Mouse (Mus musculus): ENCODE measurements around the gene Rbm25.
"Not testable (repeated sequence)": the region's sequence is repeated elsewhere in the genome, so short reads cannot be mapped to it uniquely, and the experiment has no call there.

Gene Rbm25

DNA sequence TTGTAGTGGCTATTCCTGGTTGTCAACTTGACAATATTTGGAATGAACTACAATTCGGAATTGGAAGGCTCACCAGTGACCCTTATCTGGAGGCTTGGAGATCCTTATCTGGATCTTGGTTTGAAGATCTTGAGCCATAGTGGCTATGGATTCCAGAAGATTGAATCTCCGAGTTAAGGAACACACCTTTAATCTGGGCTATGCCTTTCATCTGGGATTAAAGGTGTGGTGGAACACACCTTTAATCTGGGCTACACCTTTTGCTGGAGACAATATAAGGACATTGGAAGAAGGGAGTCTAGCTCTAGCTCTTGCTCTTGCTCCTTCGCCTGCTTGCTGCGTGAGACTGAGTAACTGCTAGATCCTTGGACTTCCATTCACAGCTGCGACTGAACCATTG is at the start of gene Rbm25:
Gene Rbm25, plus strand, starts transcription at position 301 of the 400 bp plus-strand sequence.
- DNase-seq (ENCODE audit: low read depth) = not testable (repeated sequence)

DNA sequence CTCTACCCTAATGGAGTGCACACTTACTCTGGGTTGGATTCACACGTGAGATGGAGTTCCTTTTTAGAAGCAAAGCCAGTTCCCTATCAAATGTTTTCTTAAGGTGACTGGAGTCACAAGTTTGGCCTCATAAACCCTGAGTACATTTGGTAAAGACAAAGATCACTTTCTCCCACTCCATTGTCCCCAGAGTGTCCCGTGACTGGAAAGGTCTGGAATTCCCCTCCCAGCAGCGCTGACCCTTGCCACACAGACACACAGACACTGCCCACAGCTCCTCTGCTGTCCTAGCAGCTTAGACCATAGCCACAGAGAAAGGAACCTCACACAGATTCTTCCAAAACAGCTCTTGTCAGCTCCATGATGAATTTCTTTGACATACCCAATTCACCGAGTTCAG is 48.9 kb upstream of the Rbm25 start:
- no peak for DNase-seq (ENCODE audit: low read depth)

GRCm38 (mm10) chr12:83582747-83583146 is 48.3 kb upstream of the Rbm25 start:
- no peak for DNase-seq (ENCODE audit: low read depth)

- no peak for DNase-seq (ENCODE audit: low read depth)
Measured at GRCm38 (mm10) chr12:83586628-83587027, 44.4 kb upstream of the Rbm25 start.

DNA sequence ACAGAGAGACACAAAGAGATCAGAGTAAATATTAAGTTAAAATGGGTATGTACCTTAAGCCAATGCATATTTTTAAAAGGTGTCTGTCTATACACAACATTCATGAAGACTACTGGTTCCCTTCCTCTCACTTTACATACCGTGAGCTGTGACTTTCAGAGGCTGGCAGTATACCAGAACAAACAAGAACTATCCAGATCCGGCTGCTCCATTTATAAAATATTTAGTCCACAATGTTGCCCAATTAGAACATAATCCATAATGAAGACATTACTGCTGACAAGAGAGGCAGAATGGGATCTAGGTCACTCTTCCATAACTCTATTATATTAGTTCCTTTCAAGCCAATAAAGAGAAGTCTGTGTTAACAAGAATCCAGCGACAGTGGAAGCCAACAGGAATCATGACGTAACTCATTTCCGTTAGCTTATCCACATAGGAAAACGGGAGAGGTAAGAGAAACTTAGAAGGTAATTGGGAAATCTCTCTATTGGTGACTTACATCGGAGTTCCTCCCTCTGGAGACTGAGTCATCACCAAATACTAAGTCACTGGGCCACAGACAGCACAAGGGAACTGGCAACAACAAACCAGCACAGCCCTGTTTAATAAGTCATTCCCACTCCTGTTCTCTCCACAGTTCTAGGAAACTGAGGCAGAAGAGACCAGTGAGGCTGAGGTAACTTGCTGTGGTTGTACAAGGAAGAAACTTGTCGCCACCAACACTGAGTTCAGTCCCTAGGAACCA is 39.1 kb upstream of the Rbm25 start:
- no peak for DNase-seq (ENCODE audit: low read depth)

DNA sequence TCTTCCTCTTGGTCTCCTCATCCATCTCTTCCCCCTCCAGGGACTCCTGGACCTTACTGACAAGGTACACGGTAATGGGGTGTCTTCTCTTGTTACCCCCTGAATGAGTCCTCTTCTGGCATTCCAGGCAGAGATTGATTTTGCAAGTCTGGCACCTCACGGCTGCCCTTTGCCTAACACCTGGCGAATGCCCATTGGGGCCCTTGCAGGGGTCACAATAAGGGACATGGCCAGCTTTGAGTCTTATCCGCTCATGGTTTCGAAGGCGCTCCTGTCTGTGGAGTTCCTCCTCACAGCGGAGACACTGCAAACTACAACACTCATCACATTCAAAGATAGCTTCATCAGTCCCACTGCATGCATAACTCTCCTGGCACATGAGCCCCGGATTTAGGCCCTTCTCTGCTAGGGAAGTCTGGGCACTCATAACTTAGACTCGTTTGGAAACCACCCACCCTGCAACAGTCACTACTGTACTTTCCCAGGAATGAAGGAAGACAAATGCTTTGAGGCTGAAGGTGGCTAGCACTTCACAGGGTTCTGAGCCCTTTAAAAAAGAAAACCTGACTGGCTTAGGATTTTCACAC is 36.5 kb upstream of the Rbm25 start:
- no peak for DNase-seq (ENCODE audit: low read depth)

- DNase-seq (ENCODE audit: low read depth) = no peak
Measured at GRCm38 (mm10) chr12:83596191-83596954, 34.7 kb upstream of the Rbm25 start.

DNA sequence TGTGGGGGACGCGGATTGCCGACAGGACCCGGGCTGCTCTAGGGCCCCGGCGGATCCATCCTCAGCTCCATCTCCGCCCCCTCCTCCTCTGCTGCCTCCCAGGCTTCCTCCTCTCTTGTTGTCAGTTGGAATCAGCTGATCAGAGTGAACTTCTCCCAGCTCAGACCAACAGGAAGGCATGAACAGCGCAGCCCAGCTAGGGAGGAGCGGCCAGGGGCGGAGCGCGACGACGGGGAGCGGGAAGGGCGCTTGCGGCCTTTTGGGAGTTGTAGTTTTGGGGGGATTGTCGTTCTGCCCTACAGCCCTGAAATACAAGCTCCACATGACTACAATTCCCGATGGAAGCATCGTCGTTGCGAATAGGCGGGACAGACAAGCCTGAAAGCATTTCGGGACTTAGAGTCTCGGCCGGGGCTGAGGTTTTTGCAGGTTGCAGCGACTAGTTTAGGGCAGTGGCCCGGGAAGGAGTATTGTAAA is 34.0 kb upstream of the Rbm25 start, which contains the start of gene Zfyve1:
Gene Zfyve1, minus strand, starts transcription at position 198 of the 477 bp plus-strand sequence.
- peak; percentile 92 for DNase-seq (ENCODE audit: low read depth)

- no peak for DNase-seq (ENCODE audit: low read depth)
Measured at GRCm38 (mm10) chr12:83597881-83598280, 33.2 kb upstream of the Rbm25 start.

DNA sequence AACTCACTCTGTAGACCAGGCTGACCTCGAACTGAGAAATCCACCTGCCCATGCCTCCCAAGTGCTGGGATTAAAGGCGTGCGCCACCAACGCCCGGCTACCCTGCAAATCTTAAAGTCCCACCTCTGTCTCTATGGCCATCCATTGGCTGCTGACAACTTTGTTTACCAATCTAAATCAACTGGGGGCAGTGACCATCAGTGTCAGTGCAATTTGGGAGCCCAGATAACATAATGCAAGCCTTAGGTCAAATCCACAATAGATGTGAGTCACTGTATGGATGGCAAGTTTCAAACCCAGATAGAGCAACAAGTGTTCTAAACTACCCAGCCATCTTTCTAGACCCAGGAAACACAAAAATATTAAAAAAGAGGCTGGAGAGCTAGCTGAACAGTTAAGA is 28.8 kb upstream of the Rbm25 start:
- DNase-seq (ENCODE audit: low read depth) = no peak

DNA sequence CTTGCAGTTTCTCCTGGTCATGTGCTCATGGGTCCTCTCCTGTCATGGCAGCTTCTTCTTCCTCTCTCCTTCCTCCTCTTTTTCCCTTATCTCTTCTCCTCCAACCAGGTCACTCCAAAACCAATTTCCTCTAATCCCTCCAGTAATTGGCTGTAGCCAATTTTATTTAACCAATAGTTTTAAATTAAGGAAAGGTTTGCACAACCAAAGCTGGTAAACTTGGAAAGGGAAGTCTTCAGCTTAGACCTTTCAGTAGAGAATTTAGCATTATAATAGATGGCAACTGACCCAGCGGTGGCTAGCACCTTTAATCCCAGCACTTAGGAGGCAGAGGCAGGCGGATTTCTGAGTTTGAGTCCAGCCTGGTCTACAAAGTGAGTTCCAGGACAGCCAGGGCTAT is 24.6 kb upstream of the Rbm25 start:
- not testable (repeated sequence) for DNase-seq (ENCODE audit: low read depth)

DNA sequence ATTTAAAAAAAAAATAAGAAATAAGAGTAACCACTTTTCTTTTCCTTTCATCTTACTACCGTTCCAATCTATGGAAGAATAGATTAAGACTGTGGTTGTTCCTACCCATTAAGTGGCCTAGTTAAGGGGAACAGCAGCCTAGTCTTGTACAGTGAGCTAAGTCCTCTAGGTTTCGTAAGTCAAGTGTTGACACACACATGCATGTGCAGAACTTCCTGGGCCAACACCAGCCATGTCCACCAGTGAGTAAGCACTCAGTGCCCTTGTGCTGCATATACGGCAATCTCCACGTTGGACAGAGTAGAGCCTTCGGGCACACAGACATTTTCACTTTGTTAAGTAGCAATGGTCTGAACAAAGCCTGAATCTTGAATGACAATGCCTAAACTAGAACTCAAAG is 13.8 kb upstream of the Rbm25 start:
- DNase-seq (ENCODE audit: low read depth) = no peak

DNA sequence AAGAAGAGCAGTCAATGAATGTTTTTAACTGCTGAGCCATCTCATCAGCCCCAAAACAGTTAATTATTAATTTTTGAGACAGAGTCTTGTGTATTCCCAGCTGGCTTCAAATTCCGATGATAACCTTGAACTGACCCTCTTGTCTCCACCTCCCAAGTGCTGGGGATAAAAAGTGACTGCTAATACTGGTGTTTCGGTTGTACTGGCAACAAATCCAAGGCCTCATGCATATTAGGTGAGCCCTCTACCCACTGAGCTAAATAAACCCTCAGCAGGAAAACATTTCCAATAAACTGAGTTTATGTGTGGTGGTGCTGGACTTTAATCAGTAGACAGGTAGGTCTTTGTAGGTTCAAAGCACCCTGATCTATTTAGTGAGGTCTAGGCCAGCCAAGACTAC is 12.1 kb upstream of the Rbm25 start:
- no peak for DNase-seq (ENCODE audit: low read depth)

GRCm38 (mm10) chr12:83620694-83621093 is 10.3 kb upstream of the Rbm25 start:
- not testable (repeated sequence) for DNase-seq (ENCODE audit: low read depth)

- no peak for DNase-seq (ENCODE audit: low read depth)
Measured at GRCm38 (mm10) chr12:83622031-83622755, 8.8 kb upstream of the Rbm25 start.

DNA sequence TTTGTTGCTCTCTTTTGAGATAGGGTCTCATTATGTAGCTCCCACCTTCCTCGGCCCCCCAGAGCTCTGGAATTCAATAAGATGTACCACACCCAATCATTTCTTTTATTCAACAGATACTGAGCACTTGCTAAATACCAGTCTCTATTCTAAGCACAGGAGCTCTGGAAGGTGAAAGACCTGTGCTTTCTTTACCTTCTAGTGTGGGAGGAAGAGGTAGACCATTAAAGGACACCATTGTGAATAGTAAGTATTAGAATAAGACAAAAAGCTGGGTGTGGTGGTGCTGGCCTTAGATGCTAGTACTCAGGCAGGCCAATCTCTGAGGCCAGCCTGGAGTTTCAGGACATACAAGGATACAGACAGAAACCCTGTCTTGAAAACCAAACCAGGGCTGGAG is 6.7 kb upstream of the Rbm25 start:
- no peak for DNase-seq (ENCODE audit: low read depth)

DNA sequence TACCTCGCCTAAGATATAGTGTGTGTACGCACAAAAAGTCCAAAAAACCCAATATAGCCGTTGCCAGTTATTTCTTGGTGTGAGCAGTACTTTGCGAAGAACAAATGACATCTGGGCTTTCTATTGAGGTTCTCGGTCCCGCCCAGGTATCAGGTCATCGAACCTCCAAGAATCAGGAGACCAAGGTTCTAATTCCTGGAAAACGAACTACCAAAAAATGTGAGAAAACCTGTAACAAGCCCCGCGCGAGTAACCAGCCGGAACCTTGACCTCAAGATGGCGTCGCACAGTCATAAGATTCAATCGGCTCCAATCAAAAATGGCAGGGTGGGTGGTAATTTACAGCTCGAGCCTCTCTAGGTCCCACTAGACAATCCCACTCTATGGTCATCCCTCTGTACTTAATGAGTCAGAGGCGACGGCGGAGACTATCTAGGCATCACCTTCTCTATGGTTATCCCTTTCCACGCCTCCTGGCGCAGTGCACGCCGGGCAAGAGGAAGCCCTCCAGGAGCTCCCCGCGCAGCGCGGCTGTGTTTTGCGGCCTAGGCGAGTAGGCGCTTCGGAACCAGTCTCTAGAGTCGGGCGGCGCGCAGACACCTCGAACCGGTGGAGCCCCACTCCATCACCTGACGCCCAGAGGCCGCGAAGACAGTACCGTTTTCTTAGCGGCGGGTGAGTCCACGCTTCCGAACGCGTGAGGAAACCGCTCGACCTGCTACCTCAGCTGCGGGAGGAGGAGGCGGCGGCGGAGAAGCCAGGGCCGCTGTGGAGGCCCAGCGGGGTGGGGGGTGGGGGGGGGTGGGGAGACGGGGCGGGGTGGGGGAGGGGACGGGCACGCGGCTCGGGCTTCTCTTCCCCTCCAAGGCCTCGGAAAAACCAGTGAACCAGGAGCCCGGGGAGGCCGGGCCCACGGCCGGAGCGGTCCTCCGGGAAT is 975 bp downstream of the Rbm25 start:
- peak; percentile 96 for DNase-seq (ENCODE audit: low read depth)

- DNase-seq (ENCODE audit: low read depth) = peak; percentile 43
Measured at GRCm38 (mm10) chr12:83632680-83633025, 1.6 kb downstream of the Rbm25 start.

DNA sequence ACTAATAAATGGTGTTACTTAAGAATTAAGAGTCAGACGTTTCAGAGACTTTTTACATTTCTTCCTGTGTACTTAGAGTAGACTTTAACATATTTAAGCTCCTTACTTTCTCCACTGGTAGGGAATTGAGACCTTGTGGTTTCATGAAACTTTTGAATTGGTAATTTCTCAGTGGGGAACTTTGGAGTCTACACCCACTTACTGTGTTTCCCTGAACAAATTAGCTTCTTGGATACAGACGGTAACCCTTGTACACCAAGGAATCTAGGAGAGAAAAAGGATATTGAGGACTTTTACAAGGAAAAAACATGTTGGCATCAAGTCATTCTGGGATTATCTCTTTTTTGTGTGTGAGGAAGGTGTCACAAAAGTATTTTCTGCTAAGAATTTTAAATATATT is 2.8 kb downstream of the Rbm25 start:
- DNase-seq (ENCODE audit: low read depth) = no peak

GRCm38 (mm10) chr12:83641233-83641632 is 10.2 kb downstream of the Rbm25 start:
- no peak for DNase-seq (ENCODE audit: low read depth)

DNA sequence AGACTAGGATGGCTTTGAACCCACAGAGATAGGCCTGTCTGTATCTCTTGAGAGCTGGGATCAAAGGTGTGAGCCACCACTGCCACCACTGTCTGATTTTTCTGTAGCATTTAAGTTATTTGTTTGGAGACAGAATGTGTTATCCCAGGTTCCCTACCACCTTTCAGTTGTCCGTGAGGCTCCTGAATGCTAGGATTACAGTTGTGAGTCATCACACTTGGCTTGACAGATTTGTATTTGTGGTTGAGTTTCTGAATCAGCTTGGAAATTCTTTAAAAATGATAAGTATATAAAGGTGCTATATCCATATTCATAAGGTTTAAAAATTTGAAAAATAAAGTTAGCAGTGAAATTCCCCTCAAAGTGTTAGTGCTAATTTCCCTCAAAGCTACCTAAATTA is 12.1 kb downstream of the Rbm25 start:
- no peak for DNase-seq (ENCODE audit: low read depth)

Measured in c-Kit-positive CD71-positive TER-119-negative erythroid progenitor cells, embryonic 14.5 days (primary cell).